Mouse (Mus musculus) stomach, embryonic 15.5 days (tissue): ENCODE data around the gene Msi2. TPM values are rescaled to one million over a fixed set of nuclear protein-coding genes. Genes with fewer than 3 reads are reported as not detected.

ENCODE experiments used
- ATAC-seq: fragments of 200-750 bp; cut with Nextera tagmentation; 2 replicates; pipeline ENCODE4 v1.8.0; 2017; ENCODE audit warnings: low read depth, moderate number of reproducible peaks, moderate TSS enrichment; ENCODE audit not compliant: insufficient read depth, low FRiP score
- H3K27ac ChIP-seq: fragments of 300-500 bp; sonication (generic); 2 replicates; pipeline ENCODE4 v1.5.1; 2015; ENCODE audit warnings: mild to moderate bottlenecking, inconsistent platforms
- H3K27me3 ChIP-seq: fragments of 300-500 bp; sonication (generic); replicated peaks from 2 replicates; pipeline ENCODE4 v1.6.1; 2015; ENCODE audit warnings: inconsistent platforms
- H3K36me3 ChIP-seq: fragments of 300-500 bp; sonication (generic); 2 replicates; pipeline ENCODE4 v1.6.1; 2015; ENCODE audit warnings: inconsistent platforms
- H3K4me1 ChIP-seq: fragments of 300-500 bp; sonication (generic); 2 replicates; pipeline ENCODE4 v1.6.1; 2015; ENCODE audit warnings: inconsistent platforms
- H3K4me2 ChIP-seq: fragments of 300-500 bp; sonication (generic); 2 replicates; pipeline ENCODE4 v1.6.1; 2015; ENCODE audit warnings: mild to moderate bottlenecking, inconsistent platforms
- H3K4me3 ChIP-seq: fragments of 300-500 bp; sonication (generic); replicated peaks from 2 replicates; pipeline ENCODE4 v1.5.1; 2015; ENCODE audit warnings: inconsistent platforms
- H3K9ac ChIP-seq: fragments of 300-500 bp; sonication (generic); 2 replicates; pipeline ENCODE4 v1.6.1; 2015; ENCODE audit warnings: inconsistent platforms
- H3K9me3 ChIP-seq: fragments of 300-500 bp; sonication (generic); 2 replicates; pipeline ENCODE4 v1.6.1; 2016; ENCODE audit warnings: inconsistent platforms
- WGBS: fragments of 180-500 bp; shearing (Covaris S2); methylation state at CpG from one replicate; pipeline ENCODE4 v1.1.7; 2015; 5-methylcytosine and 5-hydroxymethylcytosine counted together
- polyA plus RNA-seq: library from polyadenylated mRNA; unstranded; fragments of >200 nt; fragmentation: Nextera tagmentation; extraction: Ambion mirVana; gene quantifications from 2 replicates; pipeline ENCODE4 v1.2.1, GENCODE M21; 2015

The Msi2 gene
- polyA plus RNA-seq, 1 experiment from 2014 or later, result 13.7 TPM

DNA sequence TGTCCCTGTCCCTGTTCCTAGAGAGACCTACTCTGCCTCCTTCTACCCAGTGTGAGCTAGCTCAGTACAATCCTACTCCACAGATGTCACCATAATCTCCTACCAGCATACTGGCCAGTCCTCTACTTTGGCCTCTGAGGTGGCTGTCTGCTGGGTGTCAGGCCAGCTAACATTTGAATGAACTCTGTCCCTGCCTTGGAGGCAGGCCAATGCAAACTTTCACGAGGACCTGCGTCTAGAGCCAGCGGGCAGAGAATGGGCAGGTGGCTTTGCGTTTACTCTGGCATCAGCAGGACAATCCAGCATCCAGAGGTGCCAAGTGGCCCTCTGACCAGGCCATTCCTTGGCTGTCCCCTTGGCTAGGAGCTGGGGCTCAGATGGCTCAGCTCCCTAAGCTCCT lies 331.4 kb downstream of the Msi2 start:
- 67% methylated on average over 4 of the region's 4 CpGs for whole genome bisulfite sequencing
- Histone ChIP-seq H3K9me3 (no peaks in the 10 kb centered on the region), H3K27me3 (no peaks in the 10 kb centered on the region), H3K4me1 (no peaks in the 10 kb centered on the region), H3K9ac (no peak overlapping the region), H3K4me2 (no peak overlapping the region), H3K27ac (no peak overlapping the region), H3K4me3 (no peak overlapping the region), H3K36me3 (no peaks in the 10 kb centered on the region)
- ATAC-seq, result no peak; the same call in 1 of the 2 replicates

DNA sequence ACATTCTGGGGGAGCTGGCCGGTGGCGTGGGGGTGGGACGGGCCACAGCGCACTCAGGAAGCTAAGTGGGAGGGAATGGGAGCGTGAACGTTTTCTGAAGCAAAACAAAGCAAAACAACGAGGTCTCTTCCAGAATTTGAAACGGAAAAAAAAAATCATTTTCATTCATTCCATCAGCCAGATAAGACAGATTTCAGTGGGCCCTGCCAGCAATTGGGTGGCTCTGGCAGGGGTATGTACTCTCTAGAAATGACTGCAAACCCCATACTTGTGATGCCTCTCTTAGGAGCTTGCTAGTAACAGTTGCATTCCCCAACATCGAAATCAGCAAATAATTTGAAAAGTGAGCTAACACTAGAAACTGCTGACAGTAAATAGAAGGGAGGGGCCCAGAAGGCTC lies 335.9 kb downstream of the Msi2 start:
- 70% methylated on average over 9 of the region's 9 CpGs for WGBS
- H3K4me2 ChIP-seq, result no peak overlapping the region
- H3K4me1 ChIP-seq, result no peaks in the 10 kb centered on the region
- no peaks in the 10 kb centered on the region for H3K36me3 ChIP-seq
- H3K9ac ChIP-seq, result no peak overlapping the region
- no peak overlapping the region for H3K4me3 ChIP-seq
- no peak overlapping the region for H3K27ac ChIP-seq
- H3K27me3 ChIP-seq, result no peaks in the 10 kb centered on the region
- no peak for ATAC-seq
- no peaks in the 10 kb centered on the region for H3K9me3 ChIP-seq

DNA sequence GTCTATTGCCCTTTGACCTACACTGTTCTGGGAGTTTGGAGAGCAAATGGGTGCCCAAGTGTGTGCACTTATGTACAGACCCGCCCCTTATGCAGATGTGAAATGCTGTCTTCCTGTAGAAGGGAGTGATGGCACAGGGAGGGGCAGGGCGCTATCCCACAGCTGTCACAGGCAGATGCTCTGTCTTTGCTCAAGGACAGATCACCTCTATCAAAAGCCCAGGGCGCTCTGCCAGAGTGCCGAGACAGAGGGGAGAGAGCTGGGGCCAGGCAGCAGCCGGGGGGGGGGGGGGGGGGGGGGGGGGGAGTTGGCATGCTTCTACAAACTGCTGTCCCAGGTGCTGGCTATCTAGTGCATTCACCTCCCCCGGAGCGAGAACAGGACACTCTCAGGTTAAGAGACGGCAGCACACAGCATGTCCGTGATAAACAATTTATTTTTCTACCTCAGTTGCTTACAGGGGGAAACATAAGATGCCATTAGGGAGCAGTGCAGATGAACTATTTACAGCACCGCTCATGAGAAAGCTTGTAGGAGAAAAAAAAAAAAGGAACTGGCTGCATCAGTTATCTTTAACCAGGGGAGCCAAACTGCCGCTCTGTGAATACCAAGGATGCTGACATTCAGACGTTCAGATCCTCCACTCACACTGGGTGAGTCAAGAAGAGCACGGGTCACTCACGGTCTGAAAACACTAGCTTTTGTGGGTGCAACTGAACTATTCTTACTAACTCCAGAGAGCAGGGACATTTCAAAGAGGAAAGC lies 337.0 kb downstream of the Msi2 start:
- Histone ChIP-seq H3K9ac (no peak overlapping the region), H3K9me3 (no peaks in the 10 kb centered on the region), H3K36me3 (no peaks in the 10 kb centered on the region), H3K27me3 (no peaks in the 10 kb centered on the region), H3K4me3 (no peak overlapping the region), H3K4me2 (no peak overlapping the region), H3K4me1 (no peaks in the 10 kb centered on the region), H3K27ac (no peak overlapping the region)
- WGBS, result 49% methylated on average over 11 of the region's 14 CpGs
- no peak for ATAC-seq

DNA sequence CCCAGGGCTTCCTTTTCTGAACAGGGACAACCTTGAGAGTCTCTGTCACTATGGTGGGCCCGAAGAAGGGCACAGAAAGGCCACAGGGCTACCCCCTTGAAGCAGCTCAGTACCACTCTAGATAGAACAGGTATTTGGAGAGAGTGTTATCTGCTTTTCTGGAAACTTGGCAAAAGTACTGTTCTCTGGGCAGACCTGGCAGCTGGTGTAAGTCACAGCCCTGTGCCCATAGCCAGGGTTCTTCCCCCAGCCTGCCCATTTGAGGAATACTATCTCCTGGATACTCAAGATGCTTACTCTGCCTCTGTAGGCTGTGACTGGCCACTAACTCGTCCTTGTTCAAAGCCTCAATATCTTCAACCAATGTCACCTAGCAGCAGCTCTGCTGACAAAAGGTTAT lies 338.7 kb downstream of the Msi2 start:
- Histone ChIP-seq H3K4me1 (no peaks in the 10 kb centered on the region), H3K27me3 (no peaks in the 10 kb centered on the region), H3K4me3 (no peak overlapping the region), H3K9me3 (no peaks in the 10 kb centered on the region), H3K4me2 (no peak overlapping the region), H3K9ac (no peak overlapping the region), H3K36me3 (no peaks in the 10 kb centered on the region), H3K27ac (no peak overlapping the region)
- WGBS, result 74% methylated on average over 2 of the region's 2 CpGs
- ATAC-seq, result no peak

DNA sequence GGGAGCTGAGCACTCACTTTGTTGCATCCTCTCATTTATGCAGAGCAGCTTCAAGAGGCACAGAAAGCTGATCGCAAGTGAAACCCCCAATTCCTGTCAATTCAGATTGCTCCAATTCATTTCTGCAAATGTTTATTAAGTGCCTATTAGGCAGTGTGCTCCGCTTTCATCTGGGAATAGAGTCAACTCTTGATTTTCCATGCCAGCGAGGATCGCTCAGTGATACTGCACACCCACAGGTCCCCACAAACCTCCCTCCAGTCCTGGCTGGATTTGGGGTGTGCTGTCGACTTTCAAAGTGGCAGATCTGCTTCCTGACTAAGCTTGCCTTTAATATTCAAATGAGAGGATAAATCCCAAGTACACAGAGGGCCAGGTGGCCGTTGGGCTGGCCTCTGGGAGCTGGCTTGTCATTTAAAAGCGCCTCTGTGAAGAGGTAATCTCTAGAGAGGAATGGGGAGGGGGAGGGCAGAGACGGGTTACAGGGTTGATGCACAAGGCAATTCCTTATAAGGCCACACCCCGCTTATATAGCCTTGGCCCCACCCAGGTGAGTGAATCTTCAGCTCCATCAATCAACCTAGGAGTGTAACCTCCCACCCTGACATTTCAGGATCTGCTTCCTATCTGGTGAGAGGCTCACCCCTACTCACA lies 339.5 kb downstream of the Msi2 start:
- no peak overlapping the region for H3K4me2 ChIP-seq
- H3K36me3 ChIP-seq, result no peaks in the 10 kb centered on the region
- 48% methylated on average over 9 of the region's 9 CpGs for WGBS
- no peak; the same call in 1 of the 2 replicates for ATAC-seq
- H3K27ac ChIP-seq, result no peak overlapping the region
- H3K4me1 ChIP-seq, result no peaks in the 10 kb centered on the region
- H3K9ac ChIP-seq, result no peak overlapping the region
- no peak overlapping the region for H3K4me3 ChIP-seq
- H3K9me3 ChIP-seq, result no peaks in the 10 kb centered on the region
- no peaks in the 10 kb centered on the region for H3K27me3 ChIP-seq

DNA sequence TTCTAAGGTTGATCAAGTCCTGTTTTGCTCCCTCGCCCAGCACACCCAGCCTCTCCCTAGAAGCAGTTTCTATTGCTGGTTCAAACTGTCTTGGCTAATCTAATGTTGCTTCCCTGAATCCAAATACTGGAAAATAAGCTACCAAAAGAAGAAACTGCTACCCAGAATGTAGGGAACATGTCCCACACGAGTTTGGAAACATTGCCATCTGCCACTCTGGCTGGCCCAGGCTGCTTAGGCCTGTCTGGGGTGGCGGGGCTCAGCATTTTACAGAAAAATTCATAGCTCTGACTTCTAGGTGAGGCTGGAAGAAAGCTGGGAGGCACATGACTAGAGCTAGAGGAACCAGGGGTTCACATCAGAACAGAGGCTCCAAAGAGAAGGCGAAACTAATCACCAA lies 345.7 kb downstream of the Msi2 start:
- Histone ChIP-seq H3K36me3 (no peaks in the 10 kb centered on the region), H3K27me3 (no peaks in the 10 kb centered on the region), H3K9me3 (no peaks in the 10 kb centered on the region), H3K9ac (no peak overlapping the region), H3K4me3 (no peak overlapping the region), H3K4me1 (no peaks in the 10 kb centered on the region), H3K27ac (no peak overlapping the region), H3K4me2 (no peak overlapping the region)
- 87% methylated on average over 4 of the region's 4 CpGs for whole genome bisulfite sequencing
- ATAC-seq, result no peak

DNA sequence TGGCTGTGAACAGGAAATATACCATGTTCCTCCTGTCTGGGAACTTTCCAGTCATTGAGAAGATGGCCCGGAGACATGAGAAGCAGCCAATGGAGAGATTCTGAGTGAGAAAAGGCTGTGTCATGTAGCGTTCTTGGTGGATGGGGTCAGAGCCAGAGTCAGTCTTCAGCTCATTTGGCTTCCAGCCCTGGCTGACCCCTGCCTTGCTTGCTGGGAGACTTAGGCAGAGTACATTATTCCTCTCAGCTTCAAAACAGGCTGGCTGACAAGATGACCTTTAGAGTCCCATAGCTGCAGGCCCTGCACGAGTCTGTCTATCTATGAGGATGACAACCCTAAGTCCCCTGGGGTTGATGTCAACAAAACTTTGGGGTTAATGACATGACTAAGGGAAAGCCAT lies 348.4 kb downstream of the Msi2 start:
- ATAC-seq, result no peak
- H3K4me1 ChIP-seq, result 0 out of 2 replicates have a peak, but pooled peaks cover 3% of the 10 kb centered on the region
- 61% methylated on average over 3 of the region's 3 CpGs for WGBS

DNA sequence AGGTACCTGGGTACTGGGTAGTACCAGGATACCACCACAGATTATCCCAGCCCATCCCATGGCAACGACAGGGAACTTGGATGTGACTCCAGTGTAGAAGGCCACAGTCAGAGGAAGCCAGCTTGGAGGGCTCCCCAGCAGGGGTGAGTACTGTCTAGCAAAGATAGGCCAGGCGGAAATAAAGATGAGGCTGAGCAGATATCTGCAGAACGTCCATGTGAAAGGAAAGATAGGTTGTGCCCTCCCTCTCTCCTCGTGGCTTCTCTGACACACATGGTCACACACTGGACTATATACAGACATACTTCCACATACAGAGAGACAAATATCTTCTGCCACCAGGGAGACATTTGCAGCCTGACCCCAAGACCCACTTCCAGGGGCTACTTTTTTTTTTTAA lies 350.8 kb downstream of the Msi2 start:
- WGBS, result 79% methylated on average over 4 of the region's 4 CpGs
- H3K27ac ChIP-seq, result no peak overlapping the region
- ATAC-seq, result no peak
- no peak overlapping the region for H3K9ac ChIP-seq
- H3K9me3 ChIP-seq, result no peaks in the 10 kb centered on the region
- no peak overlapping the region for H3K4me3 ChIP-seq
- H3K4me2 ChIP-seq, result no peak overlapping the region
- no peaks in the 10 kb centered on the region for H3K36me3 ChIP-seq
- no peaks in the 10 kb centered on the region for H3K27me3 ChIP-seq
- 0 out of 2 replicates have a peak, but pooled peaks cover 9% of the 10 kb centered on the region for H3K4me1 ChIP-seq

More for the DNA sequence above, 348.4 kb downstream of the Msi2 start:
- no peak overlapping the region for H3K9ac ChIP-seq
- H3K27me3 ChIP-seq, result no peaks in the 10 kb centered on the region
- no peak overlapping the region for H3K4me2 ChIP-seq
- no peaks in the 10 kb centered on the region for H3K36me3 ChIP-seq
- H3K4me3 ChIP-seq, result no peak overlapping the region
- no peaks in the 10 kb centered on the region for H3K9me3 ChIP-seq
- H3K27ac ChIP-seq, result no peak overlapping the region

DNA sequence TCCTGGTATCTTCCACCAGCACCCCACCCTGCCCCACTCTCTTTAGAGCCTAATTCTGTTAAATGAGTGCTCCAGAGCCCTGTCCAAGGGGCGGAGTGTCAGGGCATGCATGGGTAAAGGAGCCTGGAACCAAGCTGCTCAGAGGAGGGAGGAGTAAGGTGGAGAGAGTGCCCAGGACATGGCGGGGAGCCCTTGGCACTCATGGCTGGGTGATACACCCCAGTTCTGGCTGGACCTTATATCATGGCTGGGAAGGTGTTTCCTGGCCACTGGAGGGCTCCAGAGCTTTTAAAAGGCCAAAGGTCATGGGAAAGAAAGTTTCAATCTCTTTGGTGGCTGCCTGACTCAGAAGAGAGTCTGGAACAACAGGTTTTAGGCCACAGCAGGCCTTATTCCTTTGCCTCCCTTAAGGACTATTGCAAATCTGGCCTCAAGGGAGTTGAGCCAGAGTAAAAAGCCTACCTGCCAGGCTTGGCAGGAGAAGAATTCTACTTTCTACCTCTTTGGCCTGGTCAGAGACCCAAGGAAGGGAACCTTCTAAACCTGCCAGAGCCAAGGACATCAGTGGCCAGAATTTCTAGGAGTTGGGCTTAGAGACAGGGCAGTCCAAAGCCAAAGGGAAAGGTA lies 352.3 kb downstream of the Msi2 start:
- Histone ChIP-seq H3K27me3 (no peaks in the 10 kb centered on the region), H3K4me2 (no peak overlapping the region), H3K27ac (0 out of 2 replicates have a peak overlapping the region, but pooled peaks have one; percentile 21), H3K4me1 (0 out of 2 replicates have a peak, but pooled peaks cover 9% of the 10 kb centered on the region), H3K9ac (no peak overlapping the region), H3K36me3 (no peaks in the 10 kb centered on the region), H3K9me3 (no peaks in the 10 kb centered on the region), H3K4me3 (no peak overlapping the region)
- WGBS, result 80% methylated on average over 2 of the region's 2 CpGs
- no peak for ATAC-seq

DNA sequence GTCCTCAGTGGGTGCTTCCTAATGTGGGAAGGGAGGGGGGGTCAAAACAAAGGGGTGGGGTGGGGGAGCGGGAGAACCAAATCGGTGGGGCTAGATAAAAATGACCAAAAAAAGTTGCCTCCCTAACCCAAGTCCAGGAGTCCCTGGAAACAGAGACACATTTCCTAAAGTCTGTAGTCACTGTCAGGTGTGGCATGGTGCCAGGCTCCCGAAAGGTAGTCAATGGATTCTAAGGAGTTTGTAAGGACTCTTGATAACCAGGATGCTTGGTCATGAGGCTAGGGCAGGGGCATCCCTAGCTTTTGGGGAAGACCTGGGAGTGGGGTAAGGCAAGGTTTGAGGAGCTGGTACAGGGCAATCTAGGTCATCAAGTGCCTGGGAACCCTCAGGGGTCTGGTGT lies 354.1 kb downstream of the Msi2 start:
- 0 out of 2 replicates have a peak, but pooled peaks cover 9% of the 10 kb centered on the region for H3K4me1 ChIP-seq
- H3K27me3 ChIP-seq, result no peaks in the 10 kb centered on the region
- no peak for ATAC-seq
- WGBS, result 90% methylated on average over 3 of the region's 3 CpGs
- H3K4me2 ChIP-seq, result no peak overlapping the region
- H3K36me3 ChIP-seq, result no peaks in the 10 kb centered on the region
- no peak overlapping the region for H3K27ac ChIP-seq
- no peak overlapping the region for H3K4me3 ChIP-seq
- no peaks in the 10 kb centered on the region for H3K9me3 ChIP-seq
- H3K9ac ChIP-seq, result no peak overlapping the region

DNA sequence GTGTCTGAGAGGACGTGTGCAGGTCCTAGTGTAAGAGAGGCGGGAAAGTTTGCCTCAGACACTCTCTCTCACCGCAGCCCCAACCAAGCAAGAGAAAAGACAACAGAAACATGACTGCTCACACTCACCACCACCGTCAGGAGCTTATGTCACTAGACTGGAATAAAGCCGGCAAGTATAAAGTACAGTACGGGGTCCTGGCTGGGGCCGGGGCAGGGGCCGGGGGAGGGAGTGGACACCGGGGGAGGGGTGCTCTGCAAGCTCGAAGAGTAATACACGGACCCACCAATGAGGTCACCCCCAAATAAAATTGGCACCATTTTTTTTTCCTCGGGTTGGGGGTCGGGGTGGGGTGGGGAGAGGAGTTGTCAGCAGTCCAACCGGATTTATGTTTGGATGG lies 354.8 kb downstream of the Msi2 start:
- Histone ChIP-seq H3K27me3 (no peaks in the 10 kb centered on the region), H3K9me3 (no peaks in the 10 kb centered on the region), H3K27ac (no peak overlapping the region), H3K4me2 (no peak overlapping the region), H3K4me1 (0 out of 2 replicates have a peak, but pooled peaks cover 9% of the 10 kb centered on the region), H3K36me3 (no peaks in the 10 kb centered on the region), H3K9ac (no peak overlapping the region), H3K4me3 (no peak overlapping the region)
- ATAC-seq, result no peak
- 76% methylated on average over 14 of the region's 14 CpGs for WGBS

DNA sequence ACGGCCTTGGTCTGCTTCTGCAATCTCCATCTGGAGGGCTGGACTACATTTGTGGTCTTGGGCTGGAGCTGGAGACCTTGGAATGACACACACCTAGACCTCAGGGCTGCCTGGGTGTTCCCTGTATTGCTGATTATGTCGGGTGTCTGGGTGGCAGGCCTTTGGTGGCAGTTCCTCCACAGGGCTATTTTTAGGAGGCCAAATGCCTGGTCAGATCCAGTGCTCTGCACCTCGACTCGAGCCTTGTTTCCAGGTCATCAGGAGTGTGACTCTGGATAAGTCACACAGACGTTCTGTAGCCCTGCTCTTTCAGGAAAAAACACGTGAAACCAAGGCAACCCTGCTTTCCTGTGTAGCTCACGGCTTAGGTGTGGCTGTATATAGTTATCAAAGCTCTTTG lies 358.6 kb downstream of the Msi2 start:
- Histone ChIP-seq H3K4me3 (no peak overlapping the region), H3K4me2 (no peak overlapping the region), H3K36me3 (no peaks in the 10 kb centered on the region), H3K9me3 (no peaks in the 10 kb centered on the region), H3K9ac (no peak overlapping the region), H3K27ac (no peak overlapping the region), H3K4me1 (0 out of 2 replicates have a peak, but pooled peaks cover 6% of the 10 kb centered on the region), H3K27me3 (no peaks in the 10 kb centered on the region)
- 73% methylated on average over 7 of the region's 7 CpGs for WGBS
- ATAC-seq, result no peak
